Mouse (Mus musculus): ENCODE measurements around the gene Gdf7. TPM values are rescaled to one million over a fixed set of nuclear protein-coding genes. Genes with fewer than 3 reads are reported as not detected.

The Gdf7 gene
- not detected for polyA plus RNA-seq (2017; shearing (Covaris generic))

DNA sequence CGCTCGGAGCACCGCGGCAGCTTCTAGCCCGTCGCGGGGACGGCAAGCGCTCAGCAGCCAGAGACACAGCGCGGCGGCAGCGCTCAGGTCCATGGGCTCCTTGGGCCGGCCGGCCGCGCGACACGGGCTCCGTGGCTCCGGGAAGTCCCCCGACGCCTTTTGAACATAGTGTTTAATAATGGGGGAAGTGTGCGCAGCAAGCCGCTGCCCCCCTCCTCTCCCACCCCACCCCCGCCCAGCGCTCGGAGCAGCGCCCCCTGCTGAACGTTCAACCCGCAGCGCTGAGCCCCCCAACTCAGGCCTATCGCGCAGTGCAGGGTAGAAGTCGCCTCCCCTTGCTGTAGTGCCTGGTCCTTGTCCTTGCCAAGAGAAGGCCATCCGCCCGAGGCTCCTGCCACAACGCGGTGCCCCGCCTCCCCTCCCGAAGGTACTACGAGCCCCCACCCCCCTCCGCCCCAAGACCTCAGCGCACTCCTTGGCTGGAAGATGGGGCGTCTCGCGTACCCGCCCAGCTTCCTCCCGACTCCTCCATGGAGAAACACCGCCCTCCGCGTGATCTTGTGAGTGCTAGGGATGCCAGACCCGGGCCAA lies at the start of gene Gdf7:
Gene Gdf7 (minus strand): TSS at position 114 of the 591 bp plus-strand sequence.
- ATAC-seq: no peak

DNA sequence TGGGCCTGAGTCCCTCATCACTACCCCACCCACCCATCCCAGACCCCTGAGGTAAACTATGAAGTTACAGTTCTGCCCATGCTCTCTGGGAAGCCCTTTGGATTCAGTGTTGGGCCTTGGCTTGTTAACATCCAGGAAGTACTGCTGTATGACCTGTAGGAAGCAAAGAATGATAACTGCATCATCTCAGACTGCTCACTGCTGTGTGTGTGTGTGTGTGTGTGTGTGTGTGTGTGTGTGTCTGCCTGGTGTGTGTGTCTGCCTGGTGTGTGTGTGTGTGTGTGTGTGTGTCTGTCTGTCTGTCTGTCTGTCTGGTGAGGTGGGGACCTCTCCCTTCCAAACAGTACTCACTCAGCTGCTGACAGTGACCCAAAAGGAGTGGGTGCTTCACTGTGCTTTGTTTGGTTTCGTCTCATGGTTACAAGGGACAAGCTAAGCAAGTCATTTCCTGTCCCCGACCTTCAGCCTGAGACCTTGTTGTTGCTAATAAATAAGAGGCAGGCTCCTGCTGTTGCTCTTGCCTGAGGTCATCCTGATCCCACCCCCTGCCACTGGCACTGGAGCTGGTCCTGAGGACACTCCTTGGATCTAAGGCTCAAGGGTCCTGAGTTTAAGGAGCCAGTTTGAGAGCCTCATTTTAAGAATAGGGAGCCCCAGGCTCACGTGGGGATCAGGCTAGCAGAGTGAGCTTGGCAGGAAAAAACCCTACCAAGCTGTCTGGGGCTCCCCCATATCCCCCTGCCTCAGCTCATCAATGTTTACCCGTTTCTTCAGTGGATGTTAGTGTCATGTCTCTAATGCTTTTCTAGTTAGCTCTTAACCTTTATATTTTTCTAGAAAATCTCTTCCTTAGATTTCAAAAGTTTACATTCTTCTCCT lies 49.5 kb upstream of the Gdf7 start:
- ATAC-seq: peak; percentile 92

DNA sequence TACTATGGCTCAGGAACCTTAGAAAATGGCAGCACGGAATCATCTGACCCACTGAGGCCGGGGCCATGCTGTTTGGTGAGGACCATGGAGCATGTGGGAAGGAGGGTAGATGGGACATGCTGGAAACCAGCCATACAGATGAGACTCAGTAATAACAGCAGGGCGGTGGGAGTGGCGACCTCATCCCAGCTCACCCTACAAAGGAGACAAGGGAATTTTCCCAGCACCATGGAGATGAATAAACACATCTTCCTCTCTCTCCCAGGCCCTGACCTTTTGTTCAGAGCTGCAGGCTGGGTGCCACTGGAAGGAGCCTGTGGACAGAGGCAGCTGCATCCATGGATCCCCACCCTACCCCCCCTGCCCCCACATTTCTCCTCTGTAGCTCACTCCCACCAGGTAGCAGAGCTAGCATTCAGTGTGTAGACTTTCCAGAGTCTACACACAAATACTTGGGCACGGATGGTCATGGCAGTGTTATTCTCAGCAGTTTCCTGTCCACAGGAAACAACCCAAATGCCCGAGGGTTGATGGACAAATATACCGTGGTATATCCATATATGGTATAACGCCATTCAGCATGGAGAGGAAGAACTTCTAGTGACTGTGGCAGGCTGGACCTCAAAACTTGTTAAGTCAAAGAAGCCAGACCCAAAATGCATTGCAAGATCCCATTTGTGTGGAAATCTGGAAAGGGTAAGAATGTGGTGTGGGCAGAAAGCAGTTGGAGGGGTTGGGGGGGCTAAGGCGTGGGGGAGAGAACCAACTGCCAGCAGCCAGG lies 47.2 kb upstream of the Gdf7 start:
- no peak for ATAC-seq

DNA sequence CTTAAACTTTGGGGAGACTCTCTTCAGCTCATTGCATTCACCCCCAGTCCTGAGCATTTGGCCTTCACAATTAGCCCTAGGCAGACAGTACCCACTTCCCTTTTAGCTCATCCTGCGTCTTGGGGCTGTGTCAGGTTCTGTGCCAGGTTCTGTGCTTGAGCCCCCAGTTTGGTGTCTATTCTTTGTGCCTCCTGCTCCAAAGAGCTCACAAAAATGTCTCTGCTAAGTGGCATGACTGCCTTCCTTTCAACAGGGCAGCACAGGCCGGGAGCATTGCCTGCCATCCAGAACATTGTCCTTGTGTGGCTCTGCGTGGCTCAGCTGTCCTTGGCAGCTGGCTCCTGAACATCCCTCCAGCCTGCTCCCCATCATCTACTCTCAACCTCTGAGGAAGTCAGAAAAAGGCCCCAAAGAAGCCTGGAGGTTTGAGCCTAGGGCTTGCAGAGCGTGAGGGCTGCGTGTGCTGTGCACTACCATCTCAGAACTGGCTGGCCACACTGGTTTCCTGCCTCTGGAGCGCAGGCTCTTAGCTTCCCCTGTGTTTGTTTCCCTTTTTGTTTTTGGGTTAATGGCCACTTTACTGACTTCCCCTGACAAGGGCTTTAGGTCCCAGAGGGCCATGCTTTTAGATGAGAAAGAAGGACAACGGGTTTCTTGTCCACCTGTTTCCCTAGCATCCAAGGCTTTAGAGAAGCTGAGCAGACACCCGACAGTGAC lies 46.1 kb upstream of the Gdf7 start:
- no peak for ATAC-seq

DNA sequence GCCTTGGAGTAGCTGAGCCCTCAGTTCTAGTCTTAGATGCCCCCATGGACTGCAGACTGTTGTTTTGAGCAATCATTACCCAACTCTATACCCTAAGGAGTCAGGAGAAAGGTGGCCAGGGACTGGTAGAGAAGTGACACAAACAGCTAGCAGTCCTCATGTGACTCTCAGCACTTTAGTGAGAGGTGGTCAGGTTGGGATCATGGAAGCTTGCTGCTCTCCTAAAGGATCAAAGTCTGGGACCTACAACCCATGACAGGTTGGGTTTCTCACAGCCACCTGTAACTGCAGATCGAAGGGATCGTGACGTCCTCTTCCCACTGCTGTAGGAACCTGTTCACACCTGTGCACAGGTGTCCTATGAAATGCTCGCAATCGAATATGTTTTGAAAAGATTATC lies 43.8 kb upstream of the Gdf7 start:
- no peak for ATAC-seq

DNA sequence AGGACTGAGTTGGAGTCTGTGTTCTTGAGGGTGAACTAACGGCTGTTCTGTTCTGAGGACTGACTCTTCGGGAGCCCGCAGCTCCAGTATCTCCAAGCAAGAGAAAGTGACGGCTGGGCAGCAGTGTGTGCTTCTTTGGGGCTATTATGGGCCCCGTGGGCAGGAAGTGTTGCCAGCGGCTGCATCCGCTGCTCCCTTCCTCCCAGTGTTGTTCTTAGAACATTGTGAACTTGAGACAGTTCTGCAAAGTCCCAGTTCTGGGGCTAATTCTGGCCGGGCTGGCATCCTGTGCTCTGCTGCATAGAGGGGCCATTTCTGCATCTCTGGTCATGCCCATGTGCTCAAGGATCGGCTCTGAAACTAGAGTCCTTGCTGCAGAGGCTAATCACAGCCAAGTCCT lies 43.1 kb upstream of the Gdf7 start:
- ATAC-seq: peak; percentile 75

DNA sequence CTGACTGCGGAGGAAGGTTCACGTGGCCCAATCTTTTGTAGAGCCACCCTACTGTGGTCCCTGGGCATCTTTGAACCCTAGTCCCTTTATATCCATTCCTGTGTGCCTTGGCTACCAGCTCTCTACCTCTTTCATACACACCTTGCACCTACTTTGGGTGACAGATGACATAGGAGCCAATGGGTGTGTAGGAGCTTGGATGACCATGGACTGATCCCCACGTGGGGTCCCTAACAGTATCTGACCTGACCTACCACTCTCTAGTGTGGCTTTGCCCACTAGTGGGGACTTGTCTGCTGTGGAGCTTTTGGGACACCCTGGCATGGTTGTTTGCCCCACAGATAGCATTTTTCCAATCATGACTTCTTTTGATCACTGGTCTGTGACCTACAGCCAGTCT lies 41.6 kb upstream of the Gdf7 start:
- no peak for ATAC-seq

DNA sequence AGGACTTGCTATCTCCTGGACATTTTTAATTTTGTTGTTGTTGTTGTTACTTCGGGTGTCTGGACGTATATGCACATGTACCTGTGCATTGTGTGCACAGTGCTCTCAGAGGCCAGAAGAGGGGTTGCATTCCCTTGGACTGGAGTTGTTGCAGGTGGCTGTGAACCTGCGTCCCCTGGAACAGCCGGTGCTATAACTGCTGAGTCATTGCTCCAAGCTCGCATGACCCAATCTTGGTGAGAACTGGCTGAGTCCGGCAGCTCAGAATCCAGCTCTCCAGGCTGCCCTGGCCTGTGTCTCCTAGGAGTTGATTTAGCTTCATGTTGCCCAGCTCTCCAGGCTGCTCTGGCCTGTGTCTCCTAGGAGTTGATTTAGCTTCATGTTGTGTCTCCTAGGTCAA lies 39.3 kb upstream of the Gdf7 start:
- ATAC-seq: no peak

DNA sequence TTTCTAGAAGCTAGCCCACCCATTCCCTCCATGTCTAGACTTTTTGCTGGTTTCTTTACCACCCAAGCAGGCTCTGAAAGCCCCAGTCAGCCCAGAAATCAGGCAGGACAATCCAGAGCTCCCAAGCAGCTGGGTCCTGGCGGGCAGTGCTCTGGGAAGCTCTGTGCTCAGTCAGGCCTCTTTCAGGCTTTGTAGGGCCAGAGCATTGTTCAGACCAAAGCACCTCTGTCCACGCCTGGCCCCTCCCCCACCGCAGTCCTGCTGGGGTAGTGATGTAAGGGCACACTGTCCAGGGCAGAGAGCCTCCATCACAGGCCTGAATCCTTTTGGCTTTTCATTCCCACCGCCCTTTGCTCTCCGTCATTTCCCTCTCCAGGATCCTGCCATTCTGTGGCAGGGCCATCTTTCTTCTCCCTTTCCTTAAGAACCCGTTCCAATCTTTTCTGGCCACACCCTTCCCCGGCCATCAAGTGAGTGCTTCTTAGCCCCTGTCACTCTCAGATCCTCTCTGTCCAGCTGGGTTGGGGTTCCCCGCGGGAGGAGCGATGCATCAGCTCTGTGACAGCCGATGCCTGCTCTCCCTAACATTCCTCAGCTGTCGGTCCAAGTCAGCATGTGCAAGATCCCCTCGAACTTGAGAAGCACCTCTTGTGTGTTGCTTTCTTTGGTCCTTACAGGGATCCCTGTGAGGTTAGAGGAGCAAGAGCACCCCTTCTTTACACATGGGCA lies 38.0 kb upstream of the Gdf7 start:
- ATAC-seq: no peak

DNA sequence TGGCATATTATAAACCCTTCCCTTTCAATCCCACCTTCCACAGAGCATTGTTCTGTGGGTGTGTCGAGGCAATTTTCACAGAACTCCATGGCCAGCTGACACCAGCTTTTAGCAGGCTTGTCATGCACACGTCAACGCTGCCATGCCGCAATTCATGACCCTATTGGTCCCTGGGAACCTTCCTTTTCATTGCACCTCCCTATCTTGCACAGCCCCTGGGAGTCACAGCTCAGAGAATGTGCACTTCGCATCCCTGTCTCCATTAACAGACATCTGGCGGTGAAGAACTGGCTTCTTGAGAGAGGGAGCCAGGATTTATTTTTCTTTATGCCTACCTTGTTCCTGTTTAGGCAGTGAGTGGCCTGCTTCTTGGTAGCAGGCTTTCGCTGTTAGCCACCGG lies 37.2 kb upstream of the Gdf7 start:
- no peak for ATAC-seq

DNA sequence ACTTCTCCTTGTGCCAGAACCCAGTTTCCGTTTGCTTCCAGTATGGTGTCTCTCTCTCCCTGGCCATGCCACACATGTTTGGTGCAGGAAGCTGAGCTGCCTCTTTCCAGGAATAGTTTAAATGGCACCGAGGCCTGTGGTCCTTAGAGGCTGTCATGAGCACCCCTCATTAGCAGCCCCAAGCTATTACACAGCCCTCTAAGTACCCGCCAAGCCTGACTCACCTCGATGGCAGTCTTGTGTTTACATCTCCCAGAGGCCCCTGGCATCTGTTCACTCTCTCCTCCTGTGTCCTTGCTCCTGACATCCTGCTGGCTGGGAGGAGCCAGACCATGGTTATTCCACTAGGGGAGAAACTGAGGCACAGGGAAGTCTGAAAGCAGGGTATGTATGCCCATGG lies 36.7 kb upstream of the Gdf7 start:
- ATAC-seq: no peak

DNA sequence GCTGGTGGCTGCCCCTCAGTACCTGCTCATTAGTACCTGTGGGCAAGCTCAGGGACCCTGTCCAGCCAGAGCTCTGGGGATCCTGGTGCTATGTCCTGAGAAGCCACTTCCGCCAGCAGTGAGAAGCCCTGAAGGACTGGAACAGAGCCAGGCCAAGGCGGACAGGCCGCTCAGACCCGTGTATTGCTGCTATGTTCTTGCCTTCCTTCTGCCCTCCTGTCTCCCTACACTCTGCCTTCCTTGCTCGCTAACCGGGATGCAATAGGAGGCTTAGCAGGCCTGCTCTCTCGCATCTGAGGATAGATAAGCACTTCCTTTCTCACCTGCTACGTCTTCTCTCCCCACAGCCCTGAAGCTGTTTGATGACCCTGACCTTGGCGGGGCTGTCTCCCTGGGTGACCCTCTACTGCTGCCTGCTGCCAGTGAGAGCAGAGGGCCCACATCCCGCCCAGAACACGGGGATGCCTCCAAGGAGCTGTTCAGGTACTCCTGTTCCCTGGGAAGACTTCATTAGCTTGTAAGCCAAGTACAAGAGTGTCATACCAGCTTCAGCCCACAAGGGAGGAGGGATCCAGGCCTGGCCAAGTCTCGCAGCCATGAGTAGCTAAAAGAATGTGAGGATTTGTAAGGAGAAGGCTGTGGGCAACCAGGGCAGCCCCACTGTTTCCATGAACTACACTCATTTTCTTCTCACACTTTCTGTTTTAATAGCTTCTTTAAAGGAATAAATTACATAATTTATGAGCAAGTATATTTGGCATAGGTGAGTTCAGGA lies 35.7 kb upstream of the Gdf7 start:
- ATAC-seq: no peak

DNA sequence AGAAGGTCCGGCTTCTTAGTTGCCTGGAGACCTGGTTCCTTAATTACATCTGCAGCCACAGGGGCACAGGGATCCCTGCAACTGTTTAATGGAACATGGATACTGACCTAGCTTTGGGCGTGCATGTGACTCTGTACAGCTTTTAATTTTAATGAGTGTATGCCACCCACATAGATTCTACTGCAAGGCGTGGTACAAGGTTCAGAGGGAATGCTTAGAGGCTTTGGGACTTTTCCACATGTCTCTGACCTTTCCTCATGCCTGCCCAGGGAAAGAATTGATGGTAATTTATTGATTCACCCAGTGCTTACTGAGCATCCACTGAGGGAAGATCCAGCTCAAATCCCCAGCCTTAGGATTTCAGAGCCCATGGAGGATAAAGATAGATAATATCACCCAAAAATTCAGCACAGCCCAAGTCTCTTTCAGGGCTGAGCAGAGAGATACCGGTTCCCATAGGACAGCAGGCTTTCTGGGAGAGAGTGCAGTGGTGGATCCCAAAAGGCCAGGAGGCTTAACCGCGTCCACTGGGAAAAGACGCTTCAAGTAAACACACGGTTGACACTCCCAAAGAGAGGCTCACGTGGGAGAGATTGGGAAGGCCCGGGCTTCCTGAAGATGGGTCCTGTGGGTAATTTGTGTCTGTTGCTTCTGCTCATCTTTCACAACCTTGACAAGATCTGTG lies 35.0 kb upstream of the Gdf7 start:
- ATAC-seq: no peak

DNA sequence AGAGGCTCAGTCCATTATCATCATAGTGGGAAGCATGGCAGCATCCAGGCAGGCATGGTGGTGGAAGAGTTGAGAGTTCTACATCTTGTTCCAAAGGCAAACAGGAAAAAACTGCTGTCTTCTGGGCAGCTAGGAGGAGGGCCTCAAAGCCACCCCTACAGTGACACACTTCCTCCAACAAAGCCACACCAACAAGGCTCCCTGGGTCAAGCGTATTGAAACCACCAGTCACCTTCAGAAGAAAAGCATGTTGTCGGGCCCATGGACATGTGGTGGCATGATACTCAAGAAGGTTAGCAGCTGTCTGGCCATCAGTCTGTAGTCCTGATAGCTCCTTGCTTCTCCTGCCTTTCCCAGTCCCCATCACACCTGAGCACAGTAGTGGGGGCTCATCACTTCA lies 33.7 kb upstream of the Gdf7 start:
- ATAC-seq: no peak

DNA sequence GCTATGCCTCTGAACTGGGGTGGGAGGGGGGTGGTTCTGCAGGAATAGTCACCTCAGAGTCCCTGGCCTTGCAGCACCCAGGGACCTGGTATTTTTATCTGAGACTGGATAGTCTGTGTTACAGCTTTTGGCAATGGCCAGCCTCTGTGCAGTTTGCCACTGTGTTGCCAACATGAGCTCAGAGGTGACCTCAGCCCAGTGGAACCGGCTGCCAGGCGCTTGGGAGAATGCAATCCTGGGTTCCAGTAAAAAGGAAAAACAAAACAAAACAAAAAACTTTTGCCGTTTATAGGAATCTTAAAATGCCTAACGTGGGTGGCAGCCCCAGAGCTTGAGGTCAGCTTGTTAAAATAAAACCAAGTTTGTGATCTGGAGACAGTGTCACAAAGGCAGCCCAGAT lies 32.5 kb upstream of the Gdf7 start:
- no peak for ATAC-seq

DNA sequence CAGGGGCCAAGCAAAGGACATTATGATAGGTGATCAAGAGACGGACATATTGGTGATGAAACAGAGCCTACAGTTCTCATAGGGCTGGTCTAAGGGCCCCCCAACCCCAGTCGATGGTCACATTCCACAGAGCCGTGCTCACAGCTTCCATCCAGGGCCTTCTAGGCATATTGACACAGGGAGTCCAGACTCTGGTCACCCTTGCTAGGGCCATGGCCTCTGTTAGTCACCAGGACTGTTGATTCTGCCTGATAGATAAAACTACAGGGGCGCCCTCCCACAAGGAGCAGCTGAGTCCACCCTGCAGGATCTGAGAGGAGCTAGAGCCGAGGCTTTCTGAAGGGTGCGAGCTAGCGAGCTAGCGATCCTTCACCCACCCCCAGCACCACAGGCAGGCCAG lies 31.9 kb upstream of the Gdf7 start:
- no peak for ATAC-seq

DNA sequence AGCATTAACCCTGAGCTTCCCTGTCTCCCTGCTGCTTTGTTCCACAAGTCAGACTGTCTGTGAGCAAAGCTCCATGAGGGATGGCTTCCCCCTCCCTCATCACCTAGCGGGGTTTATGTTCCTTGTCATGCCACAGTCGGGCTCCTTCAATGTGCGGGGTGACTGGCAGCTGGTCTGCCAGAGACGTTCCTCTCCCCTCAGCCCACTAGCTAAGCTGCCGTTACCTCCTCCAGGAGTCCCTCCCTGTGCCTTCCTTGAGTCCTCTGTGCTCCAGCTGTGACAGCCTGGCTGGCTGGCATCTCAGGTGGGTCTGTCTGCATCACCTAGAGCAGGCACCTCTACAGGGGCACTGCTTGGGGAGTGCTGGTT lies 30.4 kb upstream of the Gdf7 start:
- ATAC-seq: no peak

DNA sequence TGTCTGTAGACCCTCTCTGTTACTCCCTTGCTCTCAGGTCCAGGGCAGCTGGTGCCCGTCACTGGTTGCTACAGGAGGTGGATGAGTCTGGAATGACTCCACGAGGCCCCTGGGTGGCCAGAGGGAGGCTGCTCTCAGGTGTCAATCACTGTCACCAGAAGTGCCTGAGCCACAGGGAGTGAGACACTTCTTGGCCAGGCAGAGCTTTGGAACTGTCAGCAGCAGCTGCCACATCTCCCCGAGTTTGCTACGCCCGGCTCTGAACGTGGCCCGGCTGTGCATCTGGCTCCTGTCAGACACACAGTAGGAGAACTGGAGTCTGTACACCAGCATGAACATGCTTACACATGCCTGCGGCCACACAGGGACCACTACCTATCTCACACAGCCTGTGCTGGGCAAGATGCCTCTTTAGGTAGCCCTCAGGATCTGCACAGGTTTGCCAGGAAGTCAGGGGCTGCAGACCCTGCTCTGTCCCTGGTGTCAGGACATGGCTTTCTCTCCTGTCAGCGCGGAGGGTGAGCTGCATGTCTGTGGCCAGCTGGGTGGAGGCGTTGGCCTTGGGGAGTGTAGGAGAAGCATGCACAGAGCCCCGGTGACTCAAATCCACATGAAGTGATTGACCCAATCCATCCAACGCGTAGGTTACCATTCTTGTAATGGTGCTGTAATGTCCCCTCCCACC lies 29.9 kb upstream of the Gdf7 start:
- ATAC-seq: no peak

DNA sequence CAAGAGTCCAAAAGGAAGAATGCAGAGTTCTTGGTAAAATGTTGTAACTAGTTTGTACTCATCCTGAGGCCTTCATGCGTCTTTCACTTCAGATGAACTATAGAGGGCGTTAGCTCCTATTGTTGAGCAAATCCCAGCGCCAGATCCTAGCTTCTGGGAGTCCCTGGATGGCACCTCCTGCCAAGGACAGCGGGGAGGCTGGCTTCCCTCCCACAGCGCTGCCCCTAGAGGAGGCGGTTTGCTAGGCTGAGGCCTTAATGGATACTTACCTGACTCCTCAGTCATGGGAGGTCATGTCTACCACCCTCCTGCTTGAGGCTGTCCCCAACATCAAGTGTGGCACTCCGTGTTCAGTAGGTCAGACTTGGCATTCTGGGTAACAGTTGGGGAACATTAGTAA lies 27.5 kb upstream of the Gdf7 start:
- no peak for ATAC-seq

DNA sequence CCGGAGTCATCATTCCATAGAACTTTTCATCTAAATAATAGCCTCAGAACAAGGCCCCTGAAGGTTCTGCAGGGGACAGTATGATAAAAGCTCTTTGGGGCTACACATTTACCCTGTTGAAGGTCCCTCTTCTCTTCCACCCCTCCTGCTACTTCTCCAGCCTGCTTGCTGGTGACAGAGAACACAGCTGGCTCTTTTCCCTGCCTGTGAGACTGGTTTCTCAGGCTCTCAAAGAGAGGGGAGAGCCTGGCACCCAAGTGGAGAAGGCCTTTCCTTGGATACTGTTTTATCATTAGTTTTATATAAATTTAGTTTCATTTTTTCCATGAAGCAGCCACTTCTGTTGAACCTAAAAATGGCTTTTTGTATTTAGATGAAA lies 25.9 kb upstream of the Gdf7 start:
- no peak for ATAC-seq

Measured in CD4-positive, CD25-positive, alpha-beta regulatory T cell, adult 4 months (primary cell).